Mouse (Mus musculus) bone marrow macrophage, adult 2 months (primary cell): ENCODE measurements around the gene Apba3. TPM values are rescaled to one million over a fixed set of nuclear protein-coding genes. Genes with fewer than 3 reads are reported as not detected.
A peak's percentile ranks its signal among the peaks of the same experiment; 100 is the strongest.

Experiments used
- H3K27ac ChIP-seq: 2 replicates; pipeline ENCODE4 v1.5.1; 2012; ENCODE audit warnings: low read depth, low read length; ENCODE audit not compliant: insufficient read depth
- H3K4me1 ChIP-seq: 2 replicates; pipeline ENCODE4 v1.6.1; 2012; ENCODE audit warnings: low read length; ENCODE audit not compliant: control insufficient read depth, insufficient read depth
- H3K4me3 ChIP-seq: 2 replicates; pipeline ENCODE4 v1.5.1; 2012; ENCODE audit warnings: mild to moderate bottlenecking, low read length, moderate library complexity; ENCODE audit not compliant: insufficient read depth
- CTCF ChIP-seq: IDR thresholded peaks from 2 replicates; pipeline ENCODE4 v1.5.1; 2012; ENCODE audit warnings: low read depth, mild to moderate bottlenecking, low read length, moderate library complexity
- POLR2A ChIP-seq: IDR thresholded peaks from 2 replicates; pipeline ENCODE4 v1.6.1; 2012; ENCODE audit warnings: mild to moderate bottlenecking, low read depth, low read length, borderline replicate concordance
- polyA plus RNA-seq: library from polyadenylated mRNA; stranded (reverse); fragments of >200 nt; gene quantifications from 2 replicates; pipeline ENCODE4 v1.2.4, GENCODE M21; 2012; ENCODE audit not compliant: missing spikeins, insufficient read depth, insufficient read length

Apba3 gene
- polyA plus RNA-seq, 1 experiment = 34.3 TPM

- no peak for TF ChIP-seq CTCF
- no peak for TF ChIP-seq POLR2A
- Histone ChIP-seq H3K4me3 (no peak overlapping the region), H3K27ac (no peak overlapping the region), H3K4me1 (peaks cover 15% of the 10 kb centered on the region)
Observed at GRCm38 (mm10) chr10:81317273-81317672, 50.5 kb downstream of the Apba3 start.

DNA sequence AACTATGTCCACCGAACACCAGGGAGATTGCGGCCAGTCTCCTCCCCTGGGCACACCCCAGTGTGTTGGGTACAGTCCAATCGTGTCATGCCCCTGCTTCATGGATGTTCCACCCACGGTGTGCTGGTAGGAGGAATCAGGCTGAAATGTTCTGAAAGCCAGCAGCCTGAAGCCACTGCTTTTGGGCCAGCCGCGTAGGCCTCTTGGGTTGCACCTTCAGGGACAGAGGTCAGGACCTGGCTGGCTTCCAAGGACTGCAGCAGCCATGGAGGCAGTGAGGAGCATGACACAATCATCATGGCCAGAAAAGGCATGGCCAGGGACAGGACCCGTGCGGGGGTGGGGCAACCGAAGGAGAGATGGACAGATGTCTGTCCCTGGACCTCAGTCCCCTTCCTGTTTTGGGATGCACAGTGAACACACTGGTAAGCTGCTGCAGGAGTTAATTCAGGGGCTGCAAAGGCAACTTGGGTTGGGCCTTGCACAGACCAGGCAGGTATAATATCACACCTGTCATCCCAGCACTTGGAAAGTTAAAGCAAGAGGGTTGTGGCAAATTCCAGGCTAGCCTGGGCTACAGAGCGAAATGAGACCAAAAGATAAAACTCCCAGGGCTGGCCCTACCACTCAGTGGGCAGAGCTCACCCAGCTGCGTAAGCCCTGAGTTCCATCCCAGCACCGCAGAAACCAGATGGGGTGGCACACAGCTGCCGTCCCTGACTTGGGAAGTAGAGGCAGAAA lies 52.0 kb downstream of the Apba3 start:
- peaks cover 15% of the 10 kb centered on the region for H3K4me1 ChIP-seq
- TF ChIP-seq CTCF (no peak), POLR2A (no peak)
- H3K4me3 ChIP-seq = peak overlapping the region; percentile 58
- peak overlapping the region; percentile 85 for H3K27ac ChIP-seq

- peak overlapping the region; percentile 85 for H3K27ac ChIP-seq
- peak overlapping the region; percentile 58 for H3K4me3 ChIP-seq
- TF ChIP-seq CTCF = no peak
- no peak for TF ChIP-seq POLR2A
- peaks cover 15% of the 10 kb centered on the region for H3K4me1 ChIP-seq
Observed at GRCm38 (mm10) chr10:81319330-81319699, 52.6 kb downstream of the Apba3 start.

DNA sequence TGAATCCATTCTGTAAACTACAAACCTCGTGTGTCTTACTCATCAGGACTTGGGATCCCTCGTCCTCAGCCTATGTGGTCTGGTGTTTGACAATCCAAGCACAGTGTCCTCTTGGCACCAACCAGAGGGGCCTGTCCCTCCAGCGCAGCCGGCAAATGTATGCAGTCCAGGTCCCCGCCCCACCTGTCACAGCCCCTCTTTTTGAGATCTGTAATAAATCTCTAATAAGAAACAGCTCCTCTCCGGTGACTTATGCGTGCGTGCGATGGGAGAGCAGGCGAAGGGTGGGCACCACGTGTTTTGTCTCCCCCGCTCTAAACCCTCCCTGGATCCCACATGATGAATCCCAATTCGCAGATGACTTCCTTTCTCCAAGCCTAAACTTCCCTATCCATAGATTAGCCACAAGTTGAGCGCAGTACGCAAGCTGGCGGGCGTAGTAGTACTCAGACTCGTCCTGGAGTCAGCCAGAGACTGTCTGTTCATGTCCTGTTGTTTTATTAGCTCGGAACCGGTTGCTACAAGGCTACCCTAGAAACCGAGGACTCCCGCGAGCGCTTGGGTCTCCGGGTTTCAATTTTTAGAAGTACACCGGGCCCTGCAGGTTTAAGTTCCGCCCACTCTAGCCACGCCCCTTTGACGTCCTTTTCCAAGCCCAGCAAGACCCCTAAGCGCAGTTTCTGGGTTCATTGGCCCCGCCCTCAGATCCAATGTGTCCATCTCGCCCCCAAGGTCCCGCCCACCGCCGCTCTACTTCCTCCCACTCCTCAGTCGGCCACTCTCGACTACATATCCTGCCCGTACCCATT lies 53.2 kb downstream of the Apba3 start:
- H3K4me1 ChIP-seq = peaks cover 15% of the 10 kb centered on the region
- peak overlapping the region; percentile 58 for H3K4me3 ChIP-seq
- TF ChIP-seq CTCF (no peak), POLR2A (no peak)
- peak overlapping the region; percentile 85 for H3K27ac ChIP-seq

GRCm38 (mm10) chr10:81320550-81321347 lies 54.0 kb downstream of the Apba3 start, which contains the start of gene Cactin:
Gene Cactin (plus strand): TSS chr10:81321103.
- TF ChIP-seq POLR2A = no peak
- no peak for TF ChIP-seq CTCF
- Histone ChIP-seq H3K27ac (peak within 1 kb of the TSS; percentile 96), H3K4me1 (peaks cover 15% of the 10 kb centered on the region), H3K4me3 (peak within 1 kb of the TSS; percentile 92)

DNA sequence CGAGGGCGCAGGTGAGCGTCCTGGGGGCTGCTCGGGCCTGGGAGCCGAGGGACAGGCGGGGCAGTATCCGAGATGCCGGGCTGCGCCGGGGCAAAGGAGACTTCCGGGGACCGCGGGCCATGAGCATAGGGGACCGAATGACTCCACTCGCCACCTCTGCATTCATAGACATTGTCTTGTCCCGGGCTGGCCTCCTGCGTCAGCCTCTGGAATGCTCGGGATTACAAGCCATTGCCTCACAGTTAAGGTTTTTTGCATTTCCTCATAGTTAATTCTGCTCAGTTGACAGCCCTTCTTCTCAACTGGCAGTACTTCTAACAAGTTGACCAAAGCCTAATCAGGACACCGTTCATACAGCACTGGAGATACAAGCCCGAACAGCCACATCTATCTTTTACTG lies 54.7 kb downstream of the Apba3 start:
- Histone ChIP-seq H3K27ac (peak overlapping the region; percentile 96), H3K4me1 (peaks cover 15% of the 10 kb centered on the region), H3K4me3 (peak overlapping the region; percentile 92)
- TF ChIP-seq CTCF = no peak
- TF ChIP-seq POLR2A = no peak

GRCm38 (mm10) chr10:81322444-81322843 lies 55.7 kb downstream of the Apba3 start:
- H3K27ac ChIP-seq = no peak overlapping the region
- H3K4me3 ChIP-seq = peak overlapping the region; percentile 14
- H3K4me1 ChIP-seq = peaks cover 15% of the 10 kb centered on the region
- no peak for TF ChIP-seq POLR2A
- TF ChIP-seq CTCF = no peak

Other genes with a start within 250 kb of the Apba3 start
- gene Diras1, start 241.3 kb upstream of the Apba3 start, polyA plus RNA-seq = not detected in 2 replicates
- 14.0 and 14.5 TPM in 2 replicates for gene Slc39a3, start 229.5 kb upstream of the Apba3 start, polyA plus RNA-seq
- gene Sgta, start 206.8 kb upstream of the Apba3 start, polyA plus RNA-seq = 58.5 and 66.8 TPM in 2 replicates
- 7.4 and 10.8 TPM in 2 replicates for gene Thop1, start 196.9 kb upstream of the Apba3 start, polyA plus RNA-seq
- 1.3 TPM in 2 replicates for gene Creb3l3, start 168.1 kb upstream of the Apba3 start, polyA plus RNA-seq
- gene Map2k2, start 161.0 kb upstream of the Apba3 start, polyA plus RNA-seq = 71.4 and 77.6 TPM in 2 replicates
- gene Zbtb7a, start 131.7 kb upstream of the Apba3 start, polyA plus RNA-seq = 52.0 and 54.9 TPM in 2 replicates
- gene Pias4, start 99.0 kb upstream of the Apba3 start, polyA plus RNA-seq = 21.9 and 28.2 TPM in 2 replicates
- gene Eef2, start 90.3 kb upstream of the Apba3 start, polyA plus RNA-seq = 877 and 1,003 TPM in 2 replicates
- gene Dapk3, start 84.0 kb upstream of the Apba3 start, polyA plus RNA-seq = 36.4 and 39.8 TPM in 2 replicates
- not detected in 2 replicates for gene 4930442H23Rik, start 83.1 kb upstream of the Apba3 start, polyA plus RNA-seq
- gene Nmrk2, start 64.9 kb upstream of the Apba3 start, polyA plus RNA-seq = not detected in 2 replicates
- not detected in 2 replicates for gene Atcay, start 36.1 kb upstream of the Apba3 start, polyA plus RNA-seq
- gene Zfr2, start 33.8 kb upstream of the Apba3 start, polyA plus RNA-seq = 2.7 and 3.0 TPM in 2 replicates
- 10.8 and 14.4 TPM in 2 replicates for gene Matk, start 14.0 kb upstream of the Apba3 start, polyA plus RNA-seq
- 46.5 and 51.1 TPM in 2 replicates for gene Mrpl54, start within 50 bp of the Apba3 start, polyA plus RNA-seq
- 9.2 and 9.8 TPM in 2 replicates for gene Tjp3, start 24.6 kb downstream of the Apba3 start, polyA plus RNA-seq
- 90.9 and 106 TPM in 2 replicates for gene Pip5k1c, start 26.0 kb downstream of the Apba3 start, polyA plus RNA-seq
- gene Cactin, start 54.1 kb downstream of the Apba3 start, polyA plus RNA-seq = 18.1 and 18.2 TPM in 2 replicates
- not detected in 2 replicates for gene Tbxa2r, start 61.8 kb downstream of the Apba3 start, polyA plus RNA-seq
- gene Gipc3, start 76.3 kb downstream of the Apba3 start, polyA plus RNA-seq = not detected in 2 replicates
- 52.2 and 53.3 TPM in 2 replicates for gene Hmg20b, start 83.5 kb downstream of the Apba3 start, polyA plus RNA-seq
- gene Mfsd12, start 90.5 kb downstream of the Apba3 start, polyA plus RNA-seq = 80.9 and 86.2 TPM in 2 replicates
- gene 4930404N11Rik, start 98.9 kb downstream of the Apba3 start, polyA plus RNA-seq = not detected in 2 replicates
- gene Fzr1, start 111.6 kb downstream of the Apba3 start, polyA plus RNA-seq = 32.6 and 35.0 TPM in 2 replicates
- 23.1 and 29.5 TPM in 2 replicates for gene Dohh, start 117.5 kb downstream of the Apba3 start, polyA plus RNA-seq
- 0.75 and 2.2 TPM in 2 replicates for gene Gm48551, start 117.5 kb downstream of the Apba3 start, polyA plus RNA-seq
- not detected in 2 replicates for gene Gm48552, start 122.0 kb downstream of the Apba3 start, polyA plus RNA-seq
- 41.9 and 45.5 TPM in 2 replicates for gene Smim24, start 126.1 kb downstream of the Apba3 start, polyA plus RNA-seq
- gene Nfic, start 188.7 kb downstream of the Apba3 start, polyA plus RNA-seq = 31.8 and 38.6 TPM in 2 replicates
- not detected in 2 replicates for gene Celf5, start 215.7 kb downstream of the Apba3 start, polyA plus RNA-seq
- 37.9 and 40.9 TPM in 2 replicates for gene Ncln, start 229.4 kb downstream of the Apba3 start, polyA plus RNA-seq
- gene S1pr4, start 233.2 kb downstream of the Apba3 start, polyA plus RNA-seq = 0.46 TPM in 1 of 2 replicates, not detected in the other